Mouse (Mus musculus): ENCODE data around the gene Ptprc. TPM values are rescaled to one million over a fixed set of nuclear protein-coding genes. Genes with fewer than 3 reads are reported as not detected.

Ptprc gene
- polyA plus RNA-seq, 1 experiment from 2014 or later, result 5.3 TPM

DNA sequence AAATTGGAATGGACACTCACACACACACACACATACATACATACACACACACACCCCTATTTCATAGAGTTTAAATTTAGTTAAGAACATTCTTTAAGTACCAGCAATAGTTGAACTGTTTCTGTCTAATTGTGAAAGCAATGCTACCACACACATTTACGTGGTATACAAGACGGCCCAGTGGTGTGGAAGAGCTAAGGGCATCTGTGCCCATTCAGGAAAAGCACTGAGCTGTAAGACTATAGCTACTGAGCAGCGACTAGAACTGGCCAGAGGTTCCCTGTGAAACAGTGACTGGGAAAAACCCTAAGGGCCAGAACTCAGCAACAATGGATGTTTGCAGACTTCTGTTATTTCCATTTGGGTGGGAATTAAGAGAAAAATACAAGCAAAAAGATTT is 17.3 kb downstream of the Ptprc start:
- Histone ChIP-seq H3K4me3 (ENCODE audit: low read depth, low read length) (no peak overlapping the region), H3K9ac (ENCODE audit: low read length) (no peak overlapping the region), H3K27me3 (replicated peaks; ENCODE audit: control insufficient read depth, insufficient read depth, low read length) (no peaks in the 10 kb centered on the region), H3K36me3 (ENCODE audit: control insufficient read depth, insufficient read depth, low read length) (no peaks in the 10 kb centered on the region), H3K9me3 (ENCODE audit: control insufficient read depth, low read length) (no peaks in the 10 kb centered on the region), H3K27ac (ENCODE audit: low read depth) (no peak overlapping the region), H3K4me1 (replicated peaks; ENCODE audit: control insufficient read depth, insufficient read depth, low read length) (no peaks in the 10 kb centered on the region), H3K4me2 (ENCODE audit: low read length) (no peak overlapping the region)
- ATAC-seq (replicated peaks; ENCODE audit: low FRiP score, low TSS enrichment, low read depth) (no peak), DNase-seq (ENCODE audit: low spot score) (no peak)
- WGBS, result 79% methylated on average over 3 of the region's 3 CpGs

DNA sequence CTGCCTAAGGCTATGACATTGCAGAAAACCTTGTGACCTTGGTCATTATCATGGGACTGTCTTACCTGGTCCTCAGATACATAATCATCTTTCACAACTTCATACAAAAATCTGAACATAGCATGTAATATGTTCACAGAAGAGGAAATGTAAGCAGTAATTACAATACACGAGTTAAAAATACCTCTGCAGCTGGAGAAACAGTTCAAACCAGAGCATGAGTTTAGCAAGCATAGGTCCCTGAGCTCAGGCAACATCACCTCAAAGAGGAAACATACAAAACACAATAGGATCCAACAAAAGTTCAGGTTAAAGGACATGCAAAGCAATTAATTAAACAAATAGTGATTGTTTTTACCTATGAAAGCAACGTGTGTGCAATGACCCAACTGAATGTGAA is 17.8 kb downstream of the Ptprc start:
- H3K9me3 ChIP-seq (ENCODE audit: control insufficient read depth, low read length), result no peaks in the 10 kb centered on the region
- ATAC-seq (replicated peaks; ENCODE audit: low FRiP score, low TSS enrichment, low read depth) (no peak), DNase-seq (ENCODE audit: low spot score) (no peak)
- no peak overlapping the region for H3K4me2 ChIP-seq (ENCODE audit: low read length)
- 78% methylated on average over 2 of the region's 2 CpGs for WGBS
- no peaks in the 10 kb centered on the region for H3K4me1 ChIP-seq (replicated peaks; ENCODE audit: control insufficient read depth, insufficient read depth, low read length)
- no peak overlapping the region for H3K4me3 ChIP-seq (ENCODE audit: low read depth, low read length)
- no peaks in the 10 kb centered on the region for H3K27me3 ChIP-seq (replicated peaks; ENCODE audit: control insufficient read depth, insufficient read depth, low read length)
- no peaks in the 10 kb centered on the region for H3K36me3 ChIP-seq (ENCODE audit: control insufficient read depth, insufficient read depth, low read length)
- no peak overlapping the region for H3K27ac ChIP-seq (ENCODE audit: low read depth)
- H3K9ac ChIP-seq (ENCODE audit: low read length), result no peak overlapping the region

- no peak for DNase-seq (ENCODE audit: low spot score)
- H3K27ac ChIP-seq (ENCODE audit: low read depth), result no peak overlapping the region
- H3K4me3 ChIP-seq (ENCODE audit: low read depth, low read length), result no peak overlapping the region
- H3K9ac ChIP-seq (ENCODE audit: low read length), result no peak overlapping the region
- 84% methylated on average over 3 of the region's 3 CpGs for WGBS
- no peaks in the 10 kb centered on the region for H3K27me3 ChIP-seq (replicated peaks; ENCODE audit: control insufficient read depth, insufficient read depth, low read length)
- ATAC-seq (replicated peaks; ENCODE audit: low FRiP score, low TSS enrichment, low read depth), result no peak
- H3K36me3 ChIP-seq (ENCODE audit: control insufficient read depth, insufficient read depth, low read length), result no peaks in the 10 kb centered on the region
- H3K4me1 ChIP-seq (replicated peaks; ENCODE audit: control insufficient read depth, insufficient read depth, low read length), result no peaks in the 10 kb centered on the region
- H3K4me2 ChIP-seq (ENCODE audit: low read length), result no peak overlapping the region
- no peaks in the 10 kb centered on the region for H3K9me3 ChIP-seq (ENCODE audit: control insufficient read depth, low read length)
Measured at GRCm38 (mm10) chr1:138157008-138157407, 18.5 kb downstream of the Ptprc start.

DNA sequence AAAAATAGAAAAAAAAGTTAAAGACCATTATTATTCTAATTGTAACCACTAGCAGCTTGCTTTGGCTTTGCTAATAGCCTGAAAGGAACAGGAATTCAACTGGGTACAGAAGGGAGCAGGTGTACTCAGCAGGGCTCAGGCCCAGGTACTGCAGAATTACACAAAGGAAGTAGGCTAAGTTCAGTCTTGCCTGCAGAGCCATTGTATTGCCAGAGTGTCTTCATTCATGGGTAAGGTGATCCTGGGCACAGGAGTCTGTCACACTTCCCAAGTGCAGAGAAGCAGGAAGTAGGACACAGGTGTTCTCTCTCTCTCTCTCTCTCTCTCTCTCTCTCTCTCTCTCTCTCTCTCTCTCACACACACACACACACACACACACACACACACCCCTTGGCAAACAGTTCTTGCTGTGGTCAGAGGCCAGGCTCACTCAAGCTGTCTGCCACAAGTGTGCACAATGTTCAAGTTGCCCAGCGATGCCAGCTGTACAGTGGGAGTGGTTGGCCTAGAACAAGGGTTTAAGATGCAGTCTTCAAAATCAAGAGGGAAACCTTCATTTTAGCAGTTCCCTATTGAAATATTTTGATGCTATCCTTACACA is 21.2 kb downstream of the Ptprc start:
- Histone ChIP-seq H3K4me3 (ENCODE audit: low read depth, low read length) (no peak overlapping the region), H3K27me3 (replicated peaks; ENCODE audit: control insufficient read depth, insufficient read depth, low read length) (no peaks in the 10 kb centered on the region), H3K9ac (ENCODE audit: low read length) (no peak overlapping the region), H3K36me3 (ENCODE audit: control insufficient read depth, insufficient read depth, low read length) (no peaks in the 10 kb centered on the region), H3K4me1 (replicated peaks; ENCODE audit: control insufficient read depth, insufficient read depth, low read length) (no peaks in the 10 kb centered on the region), H3K4me2 (ENCODE audit: low read length) (no peak overlapping the region), H3K9me3 (ENCODE audit: control insufficient read depth, low read length) (no peaks in the 10 kb centered on the region), H3K27ac (ENCODE audit: low read depth) (no peak overlapping the region)
- ATAC-seq (replicated peaks; ENCODE audit: low FRiP score, low TSS enrichment, low read depth) (no peak), DNase-seq (ENCODE audit: low spot score) (no peak)
- 69% methylated on average over 1 of the region's 1 CpGs for whole genome bisulfite sequencing

- ATAC-seq (replicated peaks; ENCODE audit: low FRiP score, low TSS enrichment, low read depth), result no peak
Measured at GRCm38 (mm10) chr1:138153126-138153525, 22.4 kb downstream of the Ptprc start.

DNA sequence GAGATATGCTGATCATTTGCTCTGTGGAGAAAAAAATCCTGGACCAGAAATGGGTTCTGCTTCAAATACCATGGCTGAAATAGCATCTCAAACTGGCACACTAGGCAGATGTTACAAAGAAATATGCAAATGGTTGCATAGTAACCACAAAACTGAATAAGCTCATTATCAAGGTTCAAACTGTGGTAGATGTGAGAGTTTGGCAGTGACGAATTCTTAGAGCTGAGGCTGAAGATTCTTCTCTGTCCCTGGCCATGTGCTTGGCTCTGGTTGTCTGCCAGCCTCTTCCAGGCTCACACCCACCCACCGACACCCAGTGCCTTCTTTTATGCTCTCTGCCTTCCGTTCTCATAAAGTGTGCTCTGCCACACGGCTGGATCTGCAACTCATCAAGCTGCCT is 26.7 kb downstream of the Ptprc start:
- Histone ChIP-seq H3K9me3 (ENCODE audit: control insufficient read depth, low read length) (no peaks in the 10 kb centered on the region), H3K9ac (ENCODE audit: low read length) (no peak overlapping the region), H3K4me3 (ENCODE audit: low read depth, low read length) (no peak overlapping the region), H3K36me3 (ENCODE audit: control insufficient read depth, insufficient read depth, low read length) (no peaks in the 10 kb centered on the region), H3K27ac (ENCODE audit: low read depth) (no peak overlapping the region), H3K4me1 (replicated peaks; ENCODE audit: control insufficient read depth, insufficient read depth, low read length) (no peaks in the 10 kb centered on the region), H3K4me2 (ENCODE audit: low read length) (no peak overlapping the region), H3K27me3 (replicated peaks; ENCODE audit: control insufficient read depth, insufficient read depth, low read length) (no peaks in the 10 kb centered on the region)
- ATAC-seq (replicated peaks; ENCODE audit: low FRiP score, low TSS enrichment, low read depth) (no peak), DNase-seq (ENCODE audit: low spot score) (no peak)
- 32% methylated on average over 4 of the region's 4 CpGs for WGBS

More at GRCm38 (mm10) chr1:138153126-138153525, 22.4 kb downstream of the Ptprc start:
- DNase-seq (ENCODE audit: low spot score), result no peak
- Histone ChIP-seq H3K9me3 (ENCODE audit: control insufficient read depth, low read length) (no peaks in the 10 kb centered on the region), H3K4me2 (ENCODE audit: low read length) (no peak overlapping the region), H3K4me1 (replicated peaks; ENCODE audit: control insufficient read depth, insufficient read depth, low read length) (no peaks in the 10 kb centered on the region), H3K36me3 (ENCODE audit: control insufficient read depth, insufficient read depth, low read length) (no peaks in the 10 kb centered on the region), H3K9ac (ENCODE audit: low read length) (no peak overlapping the region), H3K27ac (ENCODE audit: low read depth) (no peak overlapping the region), H3K27me3 (replicated peaks; ENCODE audit: control insufficient read depth, insufficient read depth, low read length) (no peaks in the 10 kb centered on the region), H3K4me3 (ENCODE audit: low read depth, low read length) (no peak overlapping the region)
- WGBS, result 64% methylated on average over 4 of the region's 4 CpGs

DNA sequence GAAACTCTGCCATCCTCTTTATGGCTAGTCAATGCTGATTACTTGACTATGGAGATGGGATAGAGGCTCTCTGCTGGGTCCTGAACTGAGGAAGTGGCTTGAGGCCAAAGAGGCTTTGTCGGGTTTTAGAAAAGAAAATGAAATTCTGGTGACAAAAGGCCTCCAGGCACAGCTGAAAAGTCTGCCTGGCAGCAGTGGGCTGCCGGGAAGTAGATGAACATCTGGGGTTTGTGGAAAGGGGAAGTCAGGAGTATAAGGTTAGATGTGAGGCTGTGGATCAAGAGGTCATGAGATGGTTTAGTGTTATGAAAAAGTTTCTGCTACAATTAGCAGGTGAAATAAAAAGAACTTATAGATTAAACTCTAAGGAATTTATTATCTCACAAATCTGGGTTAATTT is 29.9 kb downstream of the Ptprc start:
- Histone ChIP-seq H3K9ac (ENCODE audit: low read length) (no peak overlapping the region), H3K27me3 (replicated peaks; ENCODE audit: control insufficient read depth, insufficient read depth, low read length) (no peaks in the 10 kb centered on the region), H3K9me3 (ENCODE audit: control insufficient read depth, low read length) (no peaks in the 10 kb centered on the region), H3K27ac (ENCODE audit: low read depth) (no peak overlapping the region), H3K4me1 (replicated peaks; ENCODE audit: control insufficient read depth, insufficient read depth, low read length) (no peaks in the 10 kb centered on the region), H3K4me2 (ENCODE audit: low read length) (no peak overlapping the region), H3K36me3 (ENCODE audit: control insufficient read depth, insufficient read depth, low read length) (no peaks in the 10 kb centered on the region), H3K4me3 (ENCODE audit: low read depth, low read length) (no peak overlapping the region)
- DNase-seq (ENCODE audit: low spot score), result no peak
- 57% methylated on average over 2 of the region's 2 CpGs for WGBS
- no peak for ATAC-seq (replicated peaks; ENCODE audit: low FRiP score, low TSS enrichment, low read depth)

GRCm38 (mm10) chr1:138145148-138145547 is 30.4 kb downstream of the Ptprc start:
- H3K9ac ChIP-seq (ENCODE audit: low read length), result no peak overlapping the region
- no peaks in the 10 kb centered on the region for H3K36me3 ChIP-seq (ENCODE audit: control insufficient read depth, insufficient read depth, low read length)
- DNase-seq (ENCODE audit: low spot score) (no peak), ATAC-seq (replicated peaks; ENCODE audit: low FRiP score, low TSS enrichment, low read depth) (no peak)
- no peak overlapping the region for H3K4me3 ChIP-seq (ENCODE audit: low read depth, low read length)
- no peaks in the 10 kb centered on the region for H3K27me3 ChIP-seq (replicated peaks; ENCODE audit: control insufficient read depth, insufficient read depth, low read length)
- WGBS, result 87% methylated on average over 3 of the region's 3 CpGs
- no peaks in the 10 kb centered on the region for H3K9me3 ChIP-seq (ENCODE audit: control insufficient read depth, low read length)
- no peak overlapping the region for H3K4me2 ChIP-seq (ENCODE audit: low read length)
- H3K4me1 ChIP-seq (replicated peaks; ENCODE audit: control insufficient read depth, insufficient read depth, low read length), result no peaks in the 10 kb centered on the region
- H3K27ac ChIP-seq (ENCODE audit: low read depth), result no peak overlapping the region

- 83% methylated on average over 5 of the region's 5 CpGs for WGBS
- Histone ChIP-seq H3K4me1 (replicated peaks; ENCODE audit: control insufficient read depth, insufficient read depth, low read length) (no peaks in the 10 kb centered on the region), H3K36me3 (ENCODE audit: control insufficient read depth, insufficient read depth, low read length) (no peaks in the 10 kb centered on the region), H3K4me2 (ENCODE audit: low read length) (no peak overlapping the region), H3K9ac (ENCODE audit: low read length) (no peak overlapping the region), H3K9me3 (ENCODE audit: control insufficient read depth, low read length) (no peaks in the 10 kb centered on the region), H3K4me3 (ENCODE audit: low read depth, low read length) (no peak overlapping the region), H3K27ac (ENCODE audit: low read depth) (no peak overlapping the region), H3K27me3 (replicated peaks; ENCODE audit: control insufficient read depth, insufficient read depth, low read length) (no peaks in the 10 kb centered on the region)
- DNase-seq (ENCODE audit: low spot score) (no peak), ATAC-seq (replicated peaks; ENCODE audit: low FRiP score, low TSS enrichment, low read depth) (no peak)
Measured at GRCm38 (mm10) chr1:138144365-138144764, 31.1 kb downstream of the Ptprc start.

Data from intestine, embryonic 14.5 days (tissue).